Mouse (Mus musculus) intestine, postnatal 0 days (tissue): ENCODE measurements around the gene Pgbd5. TPM values are rescaled to one million over a fixed set of nuclear protein-coding genes. Genes with fewer than 3 reads are reported as not detected.

ENCODE experiments used
- ATAC-seq: fragments of 200-750 bp; cut with Nextera tagmentation; 2 replicates; pipeline ENCODE4 v1.8.0; 2017; ENCODE audit warnings: mild to moderate bottlenecking, moderate TSS enrichment, moderate library complexity
- H3K27ac ChIP-seq: fragments of 300-500 bp; sonication (generic); 2 replicates; pipeline ENCODE4 v1.5.1; 2014; ENCODE audit warnings: mild to moderate bottlenecking, low read depth, low read length, moderate library complexity
- H3K27me3 ChIP-seq: fragments of 300-500 bp; sonication (generic); replicated peaks from 2 replicates; pipeline ENCODE4 v1.6.1; 2014; ENCODE audit warnings: low read length, mixed read lengths; ENCODE audit not compliant: control insufficient read depth, insufficient read depth
- H3K36me3 ChIP-seq: fragments of 300-500 bp; sonication (generic); 2 replicates; pipeline ENCODE4 v1.6.1; 2014; ENCODE audit warnings: mild to moderate bottlenecking, moderate library complexity; ENCODE audit not compliant: control insufficient read depth, insufficient read depth
- H3K4me1 ChIP-seq: fragments of 300-500 bp; sonication (generic); replicated peaks from 2 replicates; pipeline ENCODE4 v1.6.1; 2014; ENCODE audit warnings: antibody characterized with exemption, low read length, mixed read lengths; ENCODE audit not compliant: control insufficient read depth, insufficient read depth
- H3K4me2 ChIP-seq: fragments of 300-500 bp; sonication (generic); replicated peaks from 2 replicates; pipeline ENCODE4 v1.6.1; 2014; ENCODE audit warnings: low read depth, mild to moderate bottlenecking, moderate library complexity
- H3K4me3 ChIP-seq: fragments of 300-500 bp; sonication (generic); 2 replicates; pipeline ENCODE4 v1.5.1; 2014; ENCODE audit warnings: low read depth, low read length
- H3K9ac ChIP-seq: fragments of 300-500 bp; sonication (generic); 2 replicates; pipeline ENCODE4 v1.6.1; 2014; ENCODE audit warnings: mild to moderate bottlenecking, low read depth, low read length
- H3K9me3 ChIP-seq: fragments of 300-500 bp; sonication (generic); 2 replicates; pipeline ENCODE4 v1.6.1; 2016; ENCODE audit warnings: mixed run types; ENCODE audit not compliant: control insufficient read depth
- CTCF ChIP-seq: sonication (generic); IDR thresholded peaks from 2 replicates; pipeline ENCODE4 v1.5.1; 2016; ENCODE audit warnings: low read depth, mild to moderate bottlenecking, control low read depth, antibody characterized with exemption, moderate library complexity
- WGBS: fragments of 180-500 bp; shearing (Covaris S2); extraction: QIAGEN DNeasy Blood & Tissue Kit; methylation state at CpG from one replicate; pipeline ENCODE4 v1.1.7; 2014; 5-methylcytosine and 5-hydroxymethylcytosine counted together
- polyA plus RNA-seq: library from polyadenylated mRNA; unstranded; fragments of >200 nt; fragmentation: Nextera tagmentation; extraction: Ambion mirVana; gene quantifications from 2 replicates; pipeline ENCODE4 v1.2.1, GENCODE M21; 2015

Gene Pgbd5
- polyA plus RNA-seq, 1 experiment from 2014 or later: 1.9 TPM

GRCm38 (mm10) chr8:124455359-124455758, 15.9 kb upstream of the Pgbd5 start:
- no peaks in the 10 kb centered on the region for H3K36me3 ChIP-seq
- TF ChIP-seq CTCF: no peak
- H3K27me3 ChIP-seq: no peaks in the 10 kb centered on the region
- no peak overlapping the region for H3K4me3 ChIP-seq
- H3K9me3 ChIP-seq: no peaks in the 10 kb centered on the region
- H3K4me2 ChIP-seq: no peak overlapping the region
- no peaks in the 10 kb centered on the region for H3K4me1 ChIP-seq
- WGBS: 28% methylated on average over 3 of the region's 3 CpGs
- ATAC-seq: no peak
- H3K27ac ChIP-seq: no peak overlapping the region
- no peak overlapping the region for H3K9ac ChIP-seq

GRCm38 (mm10) chr8:124450192-124450895, 10.9 kb upstream of the Pgbd5 start:
- ATAC-seq: no peak
- no peaks in the 10 kb centered on the region for H3K4me1 ChIP-seq
- no peak overlapping the region for H3K27ac ChIP-seq
- H3K4me3 ChIP-seq: no peak overlapping the region
- H3K9me3 ChIP-seq: no peaks in the 10 kb centered on the region
- no peaks in the 10 kb centered on the region for H3K36me3 ChIP-seq
- no peak overlapping the region for H3K4me2 ChIP-seq
- no peak overlapping the region for H3K9ac ChIP-seq
- TF ChIP-seq CTCF: peak; percentile 41
- H3K27me3 ChIP-seq: no peaks in the 10 kb centered on the region
- WGBS: 78% methylated on average over 8 of the region's 8 CpGs

DNA sequence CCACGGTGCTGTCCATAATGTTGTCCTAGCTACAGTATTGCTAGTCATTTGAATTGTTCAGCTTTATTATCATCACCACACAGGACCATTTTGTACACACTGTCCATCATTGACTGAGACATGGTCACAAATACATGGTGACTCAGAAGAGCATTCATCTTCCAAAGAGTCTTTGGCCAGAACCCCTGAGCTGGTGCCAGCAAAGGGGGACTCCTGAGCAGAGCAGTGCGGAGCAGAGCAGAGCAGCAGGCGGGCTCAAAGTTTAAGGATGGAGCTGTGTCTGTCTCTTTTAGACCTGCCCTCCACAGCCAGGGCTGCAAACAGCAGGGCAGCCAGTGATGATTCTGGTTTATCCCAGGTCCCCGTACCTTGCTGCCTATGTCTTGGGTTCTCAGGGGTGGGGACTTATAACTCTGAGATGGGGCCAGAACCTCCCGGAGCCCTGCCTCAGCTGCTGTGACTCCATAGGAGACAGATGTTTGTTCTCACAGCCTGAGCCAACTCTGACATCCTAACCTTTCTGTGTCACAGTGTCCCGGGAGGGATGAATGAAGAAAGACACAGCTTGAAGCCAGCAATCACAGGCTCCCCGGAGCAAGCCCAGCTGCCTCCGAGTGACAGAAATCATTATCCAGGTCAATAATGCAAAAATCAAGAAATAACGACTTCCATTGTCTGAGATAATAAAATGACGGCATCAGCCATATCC, 9.7 kb upstream of the Pgbd5 start:
- TF ChIP-seq CTCF: no peak
- Histone ChIP-seq H3K9ac (no peak overlapping the region), H3K27me3 (no peaks in the 10 kb centered on the region), H3K4me1 (no peaks in the 10 kb centered on the region), H3K4me2 (no peak overlapping the region), H3K36me3 (no peaks in the 10 kb centered on the region), H3K9me3 (no peaks in the 10 kb centered on the region), H3K27ac (no peak overlapping the region), H3K4me3 (no peak overlapping the region)
- WGBS: 61% methylated on average over 10 of the region's 10 CpGs
- no peak for ATAC-seq

DNA sequence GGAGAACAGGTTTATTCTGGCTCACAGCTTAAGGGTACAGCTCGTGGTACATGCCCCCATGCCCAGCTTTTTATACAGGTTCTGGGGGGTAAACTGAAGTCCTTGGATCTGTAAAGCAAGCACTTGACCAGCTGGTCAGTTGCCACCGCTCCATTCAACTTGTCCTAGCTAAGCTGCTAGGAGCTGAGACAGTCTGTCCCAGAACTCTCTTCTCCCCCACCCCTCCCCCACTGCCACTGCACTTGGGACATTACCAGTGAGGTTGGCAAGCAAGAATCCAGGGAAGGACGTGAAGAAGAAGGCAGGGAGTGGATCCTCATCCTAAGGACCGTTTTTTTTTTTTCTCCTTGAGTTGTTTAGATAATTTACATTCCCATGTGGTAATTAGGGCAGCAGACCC, 2.7 kb downstream of the Pgbd5 start:
- no peak overlapping the region for H3K4me3 ChIP-seq
- WGBS: 15% methylated on average over 4 of the region's 4 CpGs

DNA sequence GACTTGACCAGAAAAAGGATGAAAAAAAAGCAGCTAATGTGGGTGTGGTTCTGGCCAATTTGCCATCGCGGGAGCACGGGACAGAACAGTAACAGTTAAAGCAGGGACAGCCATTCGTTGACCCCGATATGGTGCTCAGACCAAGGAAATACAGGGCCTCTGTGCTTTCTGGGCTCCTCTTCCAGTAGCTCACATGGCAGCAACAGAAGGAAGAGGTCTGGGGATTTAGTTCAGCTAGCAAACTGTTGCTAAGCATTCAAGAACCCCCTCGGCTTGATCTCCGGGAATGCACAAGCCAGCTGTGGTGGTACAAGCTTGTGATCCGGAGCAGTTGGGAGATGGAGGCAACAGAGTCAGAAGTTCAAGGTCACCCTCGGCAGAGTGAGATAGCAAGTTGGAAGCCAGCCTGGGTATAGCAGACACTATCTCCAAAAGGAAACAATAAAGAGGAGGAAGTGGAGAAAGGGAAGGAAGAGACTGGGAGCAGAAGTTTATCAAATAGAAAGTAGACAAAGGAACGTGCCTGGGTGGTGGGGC, 3.7 kb downstream of the Pgbd5 start:
- no peak for ATAC-seq
- Histone ChIP-seq H3K4me1 (peaks cover 7% of the 10 kb centered on the region; the same call in 1 of the 2 replicates), H3K4me2 (no peak overlapping the region), H3K36me3 (no peaks in the 10 kb centered on the region), H3K9me3 (no peaks in the 10 kb centered on the region), H3K27ac (no peak overlapping the region), H3K4me3 (no peak overlapping the region), H3K27me3 (peaks cover 24% of the 10 kb centered on the region; the same call in 1 of the 2 replicates), H3K9ac (no peak overlapping the region)
- 52% methylated on average over 10 of the region's 10 CpGs for WGBS
- TF ChIP-seq CTCF: no peak

More for the DNA sequence above, 2.7 kb downstream of the Pgbd5 start:
- H3K27me3 ChIP-seq: peaks cover 24% of the 10 kb centered on the region; the same call in 1 of the 2 replicates
- no peak for TF ChIP-seq CTCF
- no peak overlapping the region for H3K27ac ChIP-seq
- no peak for ATAC-seq
- no peaks in the 10 kb centered on the region for H3K36me3 ChIP-seq
- no peak overlapping the region for H3K9ac ChIP-seq
- no peak overlapping the region for H3K4me2 ChIP-seq
- peaks cover 7% of the 10 kb centered on the region; the same call in 1 of the 2 replicates for H3K4me1 ChIP-seq
- no peaks in the 10 kb centered on the region for H3K9me3 ChIP-seq

DNA sequence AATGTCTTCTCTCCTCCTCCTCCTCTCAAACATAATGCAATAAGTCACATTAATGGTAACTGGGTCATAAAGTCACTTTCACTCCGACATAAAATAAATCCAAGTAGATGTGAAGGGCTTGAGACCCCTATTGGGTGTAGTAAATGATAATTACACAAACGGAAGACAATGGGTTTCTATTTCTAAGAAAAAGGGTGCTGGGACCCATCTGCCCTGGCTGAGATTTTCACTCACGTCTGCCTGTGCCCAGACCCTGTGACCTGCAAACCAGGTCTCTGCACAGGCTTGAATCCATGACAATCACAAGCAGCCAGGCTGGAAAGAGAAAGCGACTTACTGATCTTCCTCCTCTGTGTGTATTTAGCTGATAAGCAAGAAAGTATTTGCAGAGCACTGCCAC, 4.3 kb downstream of the Pgbd5 start:
- 36% methylated on average over 4 of the region's 4 CpGs for WGBS
- no peak overlapping the region for H3K9ac ChIP-seq
- H3K4me2 ChIP-seq: no peak overlapping the region
- no peak for TF ChIP-seq CTCF
- H3K4me3 ChIP-seq: no peak overlapping the region
- H3K4me1 ChIP-seq: peaks cover 7% of the 10 kb centered on the region; the same call in 1 of the 2 replicates
- H3K27ac ChIP-seq: no peak overlapping the region
- ATAC-seq: no peak
- no peaks in the 10 kb centered on the region for H3K36me3 ChIP-seq
- H3K9me3 ChIP-seq: no peaks in the 10 kb centered on the region
- peaks cover 24% of the 10 kb centered on the region; the same call in 1 of the 2 replicates for H3K27me3 ChIP-seq
